Mouse (Mus musculus) spleen, postnatal 36 days (tissue): ENCODE data around the gene Mpped2.

Experiments used
- DNase-seq, 2 experiments: peaks; one replicate each; pipeline ENCODE4 v3.0.0; 2022; ENCODE audit warnings: low spot score in 2 of 2, mixed read lengths in 1 of 2

Gene Mpped2

GRCm38 (mm10) chr2:106696372-106696771 is 3.3 kb downstream of the Mpped2 start:
- no peak for DNase-seq

- no peak for DNase-seq
Observed at GRCm38 (mm10) chr2:106705664-106706063, 12.6 kb downstream of the Mpped2 start.

- no peak for DNase-seq
Observed at GRCm38 (mm10) chr2:106707136-106707535, 14.1 kb downstream of the Mpped2 start.

- DNase-seq = no peak
Observed at GRCm38 (mm10) chr2:106710862-106711477, 17.9 kb downstream of the Mpped2 start.

GRCm38 (mm10) chr2:106711506-106711905 is 18.4 kb downstream of the Mpped2 start:
- DNase-seq = no peak

- DNase-seq = no peak
Observed at GRCm38 (mm10) chr2:106713151-106713550, 20.1 kb downstream of the Mpped2 start.

- no peak for DNase-seq
Observed at GRCm38 (mm10) chr2:106715674-106716364, 22.8 kb downstream of the Mpped2 start.

- no peak for DNase-seq
Observed at GRCm38 (mm10) chr2:106716365-106716717, 23.3 kb downstream of the Mpped2 start.

GRCm38 (mm10) chr2:106718888-106719287 is 25.8 kb downstream of the Mpped2 start:
- DNase-seq = no peak

- DNase-seq = no peak
Observed at GRCm38 (mm10) chr2:106719434-106719833, 26.4 kb downstream of the Mpped2 start.

GRCm38 (mm10) chr2:106720644-106721043 is 27.6 kb downstream of the Mpped2 start:
- no peak for DNase-seq

GRCm38 (mm10) chr2:106722020-106722419 is 29.0 kb downstream of the Mpped2 start:
- no peak for DNase-seq

GRCm38 (mm10) chr2:106729951-106730564 is 37.0 kb downstream of the Mpped2 start:
- no peak for DNase-seq

- no peak for DNase-seq
Observed at GRCm38 (mm10) chr2:106730608-106731007, 37.5 kb downstream of the Mpped2 start.

- no peak for DNase-seq
Observed at GRCm38 (mm10) chr2:106731478-106731877, 38.4 kb downstream of the Mpped2 start.

- DNase-seq = no peak
Observed at GRCm38 (mm10) chr2:106732171-106732570, 39.1 kb downstream of the Mpped2 start.

GRCm38 (mm10) chr2:106733396-106733795 is 40.3 kb downstream of the Mpped2 start:
- no peak for DNase-seq

- no peak for DNase-seq
Observed at GRCm38 (mm10) chr2:106734004-106734403, 40.9 kb downstream of the Mpped2 start.

- no peak for DNase-seq
Observed at GRCm38 (mm10) chr2:106735211-106735610, 42.1 kb downstream of the Mpped2 start.

GRCm38 (mm10) chr2:106735792-106736359 is 42.8 kb downstream of the Mpped2 start:
- DNase-seq = no peak

GRCm38 (mm10) chr2:106738951-106739350 is 45.9 kb downstream of the Mpped2 start:
- no peak for DNase-seq

GRCm38 (mm10) chr2:106744086-106744485 is 51.0 kb downstream of the Mpped2 start:
- DNase-seq = no peak

- DNase-seq = no peak
Observed at GRCm38 (mm10) chr2:106744601-106745000, 51.5 kb downstream of the Mpped2 start.
